Mouse (Mus musculus) forebrain, embryonic 16.5 days (tissue): ENCODE results near the gene Olfr154. TPM values are rescaled to one million over a fixed set of nuclear protein-coding genes. Genes with fewer than 3 reads are reported as not detected.
"Not testable (repeated sequence)": the region's sequence is repeated elsewhere in the genome, so short reads cannot be mapped to it uniquely, and the experiment has no call there.

Experiments
- ATAC-seq: fragments of 200-750 bp; cut with Nextera tagmentation; 2 replicates; pipeline ENCODE4 v1.8.0; 2017; ENCODE audit warnings: mild to moderate bottlenecking, moderate library complexity
- H3K27ac ChIP-seq: fragments of 300-500 bp; sonication (generic); 2 replicates; pipeline ENCODE4 v1.5.1; 2014; ENCODE audit warnings: low read length, control low read depth
- H3K27me3 ChIP-seq: fragments of 300-500 bp; sonication (generic); replicated peaks from 2 replicates; pipeline ENCODE4 v1.6.1; 2014; ENCODE audit warnings: low read length; ENCODE audit not compliant: control insufficient read depth, insufficient read depth
- H3K36me3 ChIP-seq: fragments of 300-500 bp; sonication (generic); 2 replicates; pipeline ENCODE4 v1.6.1; 2014; ENCODE audit not compliant: control insufficient read depth, insufficient read depth
- H3K4me1 ChIP-seq: fragments of 300-500 bp; sonication (generic); replicated peaks from 2 replicates; pipeline ENCODE4 v1.6.1; 2014; ENCODE audit warnings: low read length; ENCODE audit not compliant: control insufficient read depth, insufficient read depth
- H3K4me2 ChIP-seq: fragments of 300-500 bp; sonication (generic); 2 replicates; pipeline ENCODE4 v1.6.1; 2014; ENCODE audit warnings: mild to moderate bottlenecking, low read length, control low read depth
- H3K4me3 ChIP-seq: fragments of 300-500 bp; sonication (generic); replicated peaks from 2 replicates; pipeline ENCODE4 v1.5.1; 2014; ENCODE audit warnings: mild to moderate bottlenecking, low read length, control low read depth
- H3K9ac ChIP-seq: fragments of 300-500 bp; sonication (generic); replicated peaks from 2 replicates; pipeline ENCODE4 v1.6.1; 2014; ENCODE audit warnings: low read depth, low read length, control low read depth
- H3K9me3 ChIP-seq: fragments of 300-500 bp; sonication (generic); 2 replicates; pipeline ENCODE4 v1.6.1; 2016; ENCODE audit warnings: low read length; ENCODE audit not compliant: control insufficient read depth
- WGBS: fragments of 180-500 bp; shearing (Covaris S2); extraction: QIAGEN DNeasy Blood & Tissue Kit; methylation state at CpG from one replicate; pipeline ENCODE4 v1.1.7; 2014; 5-methylcytosine and 5-hydroxymethylcytosine counted together
- polyA plus RNA-seq: library from polyadenylated mRNA; unstranded; fragments of >200 nt; fragmentation: Nextera tagmentation; extraction: Ambion mirVana; gene quantifications from 2 replicates; pipeline ENCODE4 v1.2.1, GENCODE M21; 2015

Gene Olfr154
- not detected in 2 replicates for polyA plus RNA-seq

GRCm38 (mm10) chr2:85664355-85664754, at the start of gene Olfr154:
Gene Olfr154 (minus strand): TSS chr2:85664455.
- H3K4me1 ChIP-seq, H3K9ac ChIP-seq, H3K27me3 ChIP-seq, H3K27ac ChIP-seq, H3K4me2 ChIP-seq, H3K36me3 ChIP-seq, H3K9me3 ChIP-seq, ATAC-seq, H3K4me3 ChIP-seq: not testable (repeated sequence)

- no peak overlapping the region for H3K4me3 ChIP-seq
- no peaks in the 10 kb centered on the region for H3K9me3 ChIP-seq
- H3K27me3 ChIP-seq, result no peaks in the 10 kb centered on the region
- no peak overlapping the region for H3K27ac ChIP-seq
- no peak for ATAC-seq
- H3K4me2 ChIP-seq, result no peak overlapping the region
- no peaks in the 10 kb centered on the region for H3K36me3 ChIP-seq
- 12% methylated on average over 1 of the region's 1 CpGs for WGBS
- no peak overlapping the region for H3K9ac ChIP-seq
- no peaks in the 10 kb centered on the region for H3K4me1 ChIP-seq
Measured at GRCm38 (mm10) chr2:85711159-85711558, 46.9 kb upstream of the Olfr154 start.

GRCm38 (mm10) chr2:85710680-85711079, 46.4 kb upstream of the Olfr154 start:
- not testable (repeated sequence) for H3K27ac ChIP-seq, H3K36me3 ChIP-seq, ATAC-seq, H3K9me3 ChIP-seq, H3K4me3 ChIP-seq, H3K4me1 ChIP-seq, H3K4me2 ChIP-seq, H3K27me3 ChIP-seq, H3K9ac ChIP-seq
- 80% methylated on average over 2 of the region's 2 CpGs for WGBS

- Histone ChIP-seq H3K4me3 (no peak within 1 kb of the TSS), H3K4me2 (no peak within 1 kb of the TSS), H3K36me3 (no peaks in the 10 kb centered on the region), H3K9ac (no peak within 1 kb of the TSS), H3K4me1 (no peaks in the 10 kb centered on the region), H3K9me3 (no peaks in the 10 kb centered on the region), H3K27me3 (no peaks in the 10 kb centered on the region), H3K27ac (no peak within 1 kb of the TSS)
- ATAC-seq, result no peak
Measured at GRCm38 (mm10) chr2:85689131-85689530, 24.9 kb upstream of the Olfr154 start, which contains the start of gene Olfr1008. Gene Olfr1008 (plus strand): TSS chr2:85689431.

- no peak within 1 kb of the TSS for H3K9ac ChIP-seq
- H3K4me1 ChIP-seq, result no peaks in the 10 kb centered on the region
- ATAC-seq, result no peak
- H3K4me2 ChIP-seq, result no peak within 1 kb of the TSS
- H3K27ac ChIP-seq, result no peak within 1 kb of the TSS
- no peaks in the 10 kb centered on the region for H3K27me3 ChIP-seq
- H3K9me3 ChIP-seq, result no peaks in the 10 kb centered on the region
- no peak within 1 kb of the TSS for H3K4me3 ChIP-seq
- H3K36me3 ChIP-seq, result no peaks in the 10 kb centered on the region
Measured at GRCm38 (mm10) chr2:85678667-85679066, 14.4 kb upstream of the Olfr154 start, which contains the start of gene Olfr1006. Gene Olfr1006 (minus strand): TSS chr2:85678767.

GRCm38 (mm10) chr2:85650604-85651003, 13.7 kb downstream of the Olfr154 start, which contains the start of gene Olfr1002:
Gene Olfr1002 (minus strand): TSS chr2:85650704.
- H3K27ac ChIP-seq, result no peak within 1 kb of the TSS
- no peaks in the 10 kb centered on the region for H3K27me3 ChIP-seq
- H3K36me3 ChIP-seq, result no peaks in the 10 kb centered on the region
- no peak for ATAC-seq
- no peak within 1 kb of the TSS for H3K4me2 ChIP-seq
- H3K9ac ChIP-seq, result no peak within 1 kb of the TSS
- H3K9me3 ChIP-seq, result no peaks in the 10 kb centered on the region
- no peaks in the 10 kb centered on the region for H3K4me1 ChIP-seq
- 93% methylated on average over 1 of the region's 1 CpGs for WGBS
- no peak within 1 kb of the TSS for H3K4me3 ChIP-seq

Other genes starting within 250 kb of the Olfr154 start
- not detected in 2 replicates for gene Olfr993, start 249.6 kb downstream of the Olfr154 start, polyA plus RNA-seq
- gene Olfr994, start 228.0 kb downstream of the Olfr154 start, polyA plus RNA-seq, result not detected in 2 replicates
- not detected in 2 replicates for gene Olfr995, start 220.8 kb downstream of the Olfr154 start, polyA plus RNA-seq
- gene 4833423E24Rik, start 145.4 kb downstream of the Olfr154 start, polyA plus RNA-seq, result 0.15 TPM in 1 of 2 replicates, not detected in the other
- not detected in 2 replicates for gene Olfr996, start 85.2 kb downstream of the Olfr154 start, polyA plus RNA-seq
- gene Olfr998, start 75.5 kb downstream of the Olfr154 start, polyA plus RNA-seq, result not detected in 2 replicates
- not detected in 2 replicates for gene Olfr1000, start 52.6 kb downstream of the Olfr154 start, polyA plus RNA-seq
- not detected in 2 replicates for gene Olfr1002, start 13.8 kb downstream of the Olfr154 start, polyA plus RNA-seq
- gene Olfr1006, start 14.3 kb upstream of the Olfr154 start, polyA plus RNA-seq, result not detected in 2 replicates
- not detected in 2 replicates for gene Olfr1008, start 25.0 kb upstream of the Olfr154 start, polyA plus RNA-seq
- gene Olfr1009, start 51.0 kb upstream of the Olfr154 start, polyA plus RNA-seq, result not detected in 2 replicates
- not detected in 2 replicates for gene Olfr1012, start 98.3 kb upstream of the Olfr154 start, polyA plus RNA-seq
- gene Olfr1013, start 102.6 kb upstream of the Olfr154 start, polyA plus RNA-seq, result not detected in 2 replicates
- gene Olfr1014, start 108.3 kb upstream of the Olfr154 start, polyA plus RNA-seq, result not detected in 2 replicates
- not detected in 2 replicates for gene Olfr1015, start 117.6 kb upstream of the Olfr154 start, polyA plus RNA-seq
- not detected in 2 replicates for gene Olfr1016, start 138.1 kb upstream of the Olfr154 start, polyA plus RNA-seq
- not detected in 2 replicates for gene Olfr1018, start 154.0 kb upstream of the Olfr154 start, polyA plus RNA-seq
- not detected in 2 replicates for gene Olfr1019, start 181.0 kb upstream of the Olfr154 start, polyA plus RNA-seq
- not detected in 2 replicates for gene Olfr1020, start 182.6 kb upstream of the Olfr154 start, polyA plus RNA-seq
- not detected in 2 replicates for gene Olfr1022, start 204.1 kb upstream of the Olfr154 start, polyA plus RNA-seq
- not detected in 2 replicates for gene Olfr1023, start 221.2 kb upstream of the Olfr154 start, polyA plus RNA-seq
- gene Olfr1024, start 240.6 kb upstream of the Olfr154 start, polyA plus RNA-seq, result not detected in 2 replicates